Mouse (Mus musculus) heart, postnatal 0 days (tissue): ENCODE data around the gene Barhl1.

ENCODE experiments used
- CTCF ChIP-seq: IDR thresholded peaks from 2 replicates; pipeline ENCODE4 v1.5.1; 2016; ENCODE audit warnings: antibody characterized with exemption, control low read depth, low read depth
- EP300 ChIP-seq: IDR thresholded peaks from 2 replicates; pipeline ENCODE4 v1.6.1; 2016; ENCODE audit warnings: antibody characterized with exemption, low read depth

DNA sequence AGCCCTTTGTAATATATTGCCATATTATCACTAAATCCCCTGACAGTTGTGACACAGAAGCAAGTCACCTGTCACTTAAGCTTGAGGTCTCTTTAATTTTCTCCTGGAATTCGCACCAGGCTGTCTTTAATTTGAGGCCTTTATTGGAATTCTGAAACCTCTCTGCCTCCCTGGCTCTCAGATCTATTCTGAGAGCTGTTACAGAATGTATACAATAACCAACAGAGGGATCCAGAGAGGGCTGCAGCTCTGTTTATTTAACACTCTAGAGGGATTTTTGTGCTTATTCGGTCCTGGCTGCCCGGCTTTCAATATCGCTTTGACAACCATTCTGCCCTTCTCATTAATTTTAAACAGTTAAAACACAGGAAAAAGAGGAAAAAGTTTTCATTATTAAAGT lies 31.6 kb downstream of the Barhl1 start:
- TF ChIP-seq EP300: no peak
- no peak for TF ChIP-seq CTCF
